Mouse (Mus musculus) erythroblast, adult 5-6 weeks (primary cell): ENCODE results near the gene Plau. TPM values are rescaled to one million over a fixed set of nuclear protein-coding genes. Genes with fewer than 3 reads are reported as not detected.

Experiments
- ATAC-seq: replicated peaks from 2 replicates; pipeline ENCODE4 v1.8.0; 2016; ENCODE audit warnings: moderate number of reproducible peaks, mild to moderate bottlenecking, moderate TSS enrichment, inconsistent platforms; ENCODE audit not compliant: poor library complexity, low FRiP score, severe bottlenecking
- total RNA-seq, 2 experiments: library from RNA; stranded (forward) in 1 of 2; stranded (reverse) in 1 of 2; fragments of 150-400 nt in 1 of 2; fragments of 200-764, 138-1000 nt in 1 of 2; gene quantifications; 2 replicates each; pipeline versions ENCODE4 v1.2.3 to v1.2.4; 2015 to 2017; ENCODE audit warnings: low replicate concordance in 2 of 2

Plau gene
- total RNA-seq (2015; ENCODE audit: low replicate concordance) = 0.38 and 0.84 TPM in 2 replicates
- total RNA-seq (2017; ENCODE audit: low replicate concordance) = 2.8 and 9.6 TPM in 2 replicates

- ATAC-seq = 0 out of 2 replicates have a peak, but pooled peaks have one; percentile 53
These were observed at the start of gene Plau for GRCm38 (mm10) chr14:20836171-20836904. Plau (plus strand) TSS chr14:20836660.

GRCm38 (mm10) chr14:20788151-20788550, 48.3 kb upstream of the Plau start:
- ATAC-seq = no peak

- ATAC-seq = no peak
These were observed 46.9 kb upstream of the Plau start for GRCm38 (mm10) chr14:20789593-20789992.

GRCm38 (mm10) chr14:20790445-20790844, 46.0 kb upstream of the Plau start:
- no peak for ATAC-seq

GRCm38 (mm10) chr14:20790996-20791395, 45.5 kb upstream of the Plau start:
- ATAC-seq = no peak

GRCm38 (mm10) chr14:20791511-20792242, 44.8 kb upstream of the Plau start:
- no peak for ATAC-seq

- no peak for ATAC-seq
These were observed 44.1 kb upstream of the Plau start for GRCm38 (mm10) chr14:20792243-20792921.

GRCm38 (mm10) chr14:20792922-20793757, 43.3 kb upstream of the Plau start:
- ATAC-seq = no peak

- ATAC-seq = peak; percentile 91
These were observed 42.5 kb upstream of the Plau start, which contains the start of gene Camk2g for GRCm38 (mm10) chr14:20793758-20794531. Camk2g (minus strand) TSS chr14:20794088.

- ATAC-seq = no peak
These were observed 41.9 kb upstream of the Plau start for GRCm38 (mm10) chr14:20794589-20794988.

- no peak for ATAC-seq
These were observed 40.9 kb upstream of the Plau start for GRCm38 (mm10) chr14:20795423-20796152.

GRCm38 (mm10) chr14:20796170-20796569, 40.3 kb upstream of the Plau start:
- no peak for ATAC-seq

GRCm38 (mm10) chr14:20796643-20797042, 39.8 kb upstream of the Plau start:
- ATAC-seq = no peak

- ATAC-seq = no peak
These were observed 38.2 kb upstream of the Plau start for GRCm38 (mm10) chr14:20798300-20798699.

- peak; percentile 81 for ATAC-seq
These were observed 37.7 kb upstream of the Plau start for GRCm38 (mm10) chr14:20798761-20799160.

GRCm38 (mm10) chr14:20802926-20803605, 33.4 kb upstream of the Plau start:
- no peak for ATAC-seq

GRCm38 (mm10) chr14:20803606-20803938, 32.9 kb upstream of the Plau start:
- peak; percentile 56 for ATAC-seq

GRCm38 (mm10) chr14:20804481-20804880, 32.0 kb upstream of the Plau start:
- ATAC-seq = no peak
